Mouse (Mus musculus): Measurements from ENCODE around the gene Hk3.

The Hk3 gene

DNA sequence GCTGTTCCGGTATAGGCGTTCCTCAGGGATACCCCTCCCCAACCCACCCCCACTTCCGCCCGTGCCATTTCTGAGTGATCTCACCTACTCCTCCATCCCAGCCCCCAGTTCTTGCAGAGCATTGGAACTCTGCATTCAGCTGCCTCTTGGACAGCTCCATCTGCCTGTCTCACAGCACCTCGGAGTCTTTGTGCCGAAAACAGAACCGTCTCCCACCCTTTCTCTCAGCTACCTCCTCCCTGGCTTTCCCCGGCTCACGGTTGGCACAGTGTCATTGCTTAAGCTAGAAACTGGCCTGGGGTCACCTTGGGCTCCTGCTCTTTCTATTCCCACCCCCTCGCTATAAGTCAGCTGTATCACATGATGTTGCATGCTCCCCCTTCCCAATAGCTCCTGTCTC is 20.8 kb downstream of the Hk3 start:
- DNase-seq, result no peak

DNA sequence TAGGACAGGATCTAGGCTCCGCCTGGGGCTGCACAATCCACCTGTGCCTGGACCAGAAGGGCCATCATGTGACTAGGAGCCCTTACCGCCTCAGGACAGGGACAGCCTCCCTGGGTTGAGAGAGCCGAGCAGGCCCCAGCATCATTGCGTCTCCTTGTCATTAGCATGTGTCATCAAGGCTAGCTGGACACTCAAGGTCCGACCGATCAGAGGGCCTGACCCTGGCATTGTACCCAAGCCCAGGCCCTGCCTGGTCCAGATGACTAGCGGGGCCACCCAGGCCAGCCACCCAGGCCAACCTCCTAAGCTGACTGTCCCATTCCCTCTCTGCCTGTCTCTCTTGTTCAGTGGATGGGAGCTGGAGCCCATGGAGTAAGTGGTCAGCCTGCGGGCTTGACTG is 23.6 kb downstream of the Hk3 start:
- no peak for DNase-seq

DNA sequence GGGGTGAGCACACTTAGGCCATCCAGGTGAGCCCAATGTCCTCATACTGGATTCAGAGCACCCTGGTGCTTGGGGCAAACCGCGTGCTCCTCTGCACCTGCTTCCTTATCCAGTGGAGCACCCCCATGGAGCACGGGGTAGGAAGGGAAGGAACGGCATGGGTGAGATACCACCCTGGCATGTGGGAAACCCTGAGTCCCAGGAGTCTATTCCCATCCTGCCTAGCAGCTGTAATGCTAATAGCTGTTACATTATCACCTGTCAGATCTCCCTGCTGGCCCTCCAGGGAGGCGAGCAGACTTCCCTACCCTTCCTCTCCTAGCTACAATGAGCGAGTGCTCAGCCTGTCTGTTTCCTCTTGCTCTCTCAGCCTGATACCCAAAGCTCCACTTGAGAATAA is 26.0 kb downstream of the Hk3 start:
- DNase-seq, result no peak

DNA sequence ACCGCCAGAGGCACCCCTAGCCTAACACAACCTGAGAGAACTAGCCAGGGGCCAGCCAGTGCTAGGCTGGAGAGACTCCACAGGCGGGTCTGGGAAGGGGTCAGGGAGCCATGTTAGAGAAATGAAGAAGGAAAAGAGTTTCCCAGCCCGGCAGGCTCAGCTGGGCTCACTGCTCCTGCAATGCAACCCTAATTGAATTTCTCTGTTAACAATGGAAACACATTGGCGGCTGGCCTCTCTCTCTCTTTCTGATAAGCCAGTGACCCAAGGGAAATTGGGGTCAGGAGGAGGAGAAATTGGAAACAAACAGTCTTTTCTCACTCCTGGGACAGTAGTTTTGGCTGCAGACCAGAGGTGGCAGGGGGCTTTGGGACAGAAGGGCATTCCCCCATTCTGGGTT is 26.6 kb downstream of the Hk3 start:
- DNase-seq, result peak; percentile 75

DNA sequence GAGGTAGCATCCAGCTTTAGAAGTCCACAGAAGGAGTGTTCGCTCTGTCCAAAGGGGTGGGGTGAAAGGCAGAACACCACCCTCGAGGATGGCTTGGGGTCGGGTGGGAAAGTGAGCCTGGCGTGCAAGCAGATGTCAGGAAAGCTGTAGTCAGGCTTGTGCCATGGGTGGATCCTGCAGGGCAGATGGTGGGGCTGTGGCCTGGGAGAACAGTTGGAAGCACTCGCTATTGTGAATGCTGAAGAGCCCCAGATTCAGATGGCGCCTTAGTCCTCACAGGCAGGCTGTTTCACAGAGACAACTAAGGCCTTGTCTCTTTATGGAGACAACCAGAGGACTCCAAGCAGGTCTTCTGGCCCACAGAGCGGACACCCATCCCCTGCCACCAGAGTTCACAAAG is 29.0 kb downstream of the Hk3 start:
- no peak for DNase-seq

DNA sequence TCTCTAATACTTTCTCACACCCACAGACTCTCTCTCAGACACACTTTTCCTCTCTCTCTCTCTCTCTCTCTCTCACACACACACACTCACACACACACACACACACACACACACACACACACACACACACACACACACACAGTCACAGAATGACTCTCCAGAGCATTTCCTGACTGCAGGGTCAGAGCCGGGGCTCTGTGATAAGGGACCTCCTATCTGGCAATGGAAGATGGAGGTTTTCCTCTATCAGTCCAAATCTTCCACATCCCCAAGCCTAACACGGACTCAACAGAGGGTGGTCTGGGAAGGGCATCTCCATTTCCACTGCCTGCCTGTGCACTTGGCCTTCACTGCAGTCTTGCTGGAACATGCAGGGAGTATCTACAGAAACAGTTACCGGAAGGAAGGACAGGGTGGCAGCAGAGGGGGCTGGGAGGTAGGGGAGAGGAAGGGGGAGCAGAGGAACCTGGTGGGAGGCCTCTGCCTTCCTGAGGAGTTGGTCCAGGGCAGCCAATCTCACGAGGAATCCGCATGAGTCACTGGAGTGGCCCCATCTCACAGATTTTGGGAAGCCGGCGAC is 32.9 kb downstream of the Hk3 start:
- DNase-seq, result no peak

DNA sequence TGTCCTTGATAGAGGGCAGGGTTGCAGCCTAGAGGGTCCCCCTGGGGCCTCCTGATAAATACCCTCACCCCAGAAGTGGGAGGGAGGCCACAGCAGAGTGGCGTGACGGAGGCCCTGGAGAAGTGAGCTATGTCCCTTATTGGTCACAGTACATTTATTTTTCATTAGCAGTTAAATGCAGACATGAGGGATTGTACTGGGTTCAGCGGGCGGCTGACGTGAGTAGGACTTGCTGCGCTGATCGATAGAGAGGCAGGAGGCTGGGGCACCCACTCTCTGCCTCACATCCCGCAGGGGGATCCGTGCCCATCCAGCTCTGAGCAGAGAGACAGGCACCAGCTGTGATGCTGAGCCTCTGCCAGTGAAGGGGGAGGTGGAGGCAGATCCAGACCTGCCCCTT is 33.8 kb downstream of the Hk3 start:
- DNase-seq, result no peak

DNA sequence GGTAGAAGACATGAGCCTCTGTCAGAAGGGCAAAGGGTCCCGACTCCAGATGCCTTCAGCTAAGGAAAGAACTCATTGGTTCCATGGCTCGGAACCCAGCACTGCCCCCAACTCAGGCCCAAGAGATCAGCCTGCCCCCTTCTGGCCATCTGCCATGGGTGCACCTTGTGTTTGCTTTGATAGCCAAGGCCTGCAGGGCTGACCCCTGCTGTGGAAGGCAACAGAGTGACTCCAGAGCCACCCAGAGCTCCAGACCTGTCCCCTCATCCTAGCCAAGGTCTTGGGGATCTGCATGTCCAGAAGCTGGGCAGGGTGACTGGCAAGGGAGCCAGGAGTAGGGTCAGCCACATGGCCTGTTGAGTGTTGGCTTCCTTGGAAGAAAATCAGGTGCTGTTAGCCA is 37.6 kb downstream of the Hk3 start:
- DNase-seq, result no peak

DNA sequence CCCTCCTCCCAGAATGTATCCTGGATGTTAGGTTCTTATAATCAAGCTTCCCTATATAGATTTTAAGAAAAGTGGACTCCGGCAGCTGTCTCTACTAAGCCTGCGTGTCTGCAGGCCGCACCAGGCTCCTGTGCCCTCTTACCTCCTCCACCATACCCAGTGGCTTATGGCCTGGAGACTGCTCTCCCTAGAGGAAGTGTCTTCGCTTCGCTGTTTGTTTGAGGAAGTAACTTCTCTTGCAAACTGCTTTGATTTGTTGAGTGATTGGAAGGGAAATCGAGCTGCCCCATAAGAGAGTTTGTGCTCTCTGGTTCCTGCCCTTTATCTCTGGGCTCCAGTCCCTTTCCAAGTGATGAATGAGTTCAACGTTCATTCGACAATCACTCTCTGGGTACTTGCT is 38.2 kb downstream of the Hk3 start:
- DNase-seq, result no peak

DNA sequence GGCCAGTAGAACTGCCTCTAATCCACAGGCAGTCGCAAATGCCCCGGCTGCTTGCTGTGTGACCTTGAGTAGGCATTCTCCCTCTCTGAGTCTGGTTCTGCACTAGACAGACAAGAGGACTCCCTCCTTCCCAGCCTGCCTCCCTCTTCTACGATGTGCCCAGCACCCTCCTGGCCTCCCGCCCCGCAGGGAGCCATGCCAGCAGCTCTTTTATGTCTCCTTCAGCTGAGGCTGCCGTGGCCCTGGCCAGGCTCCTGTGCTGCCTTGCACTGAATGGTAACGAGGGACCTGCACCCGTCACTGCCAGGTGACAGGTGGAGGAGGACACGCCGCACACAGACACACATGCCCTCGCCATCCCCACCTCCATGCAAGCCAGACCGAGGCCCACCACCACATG is 40.2 kb downstream of the Hk3 start:
- no peak for DNase-seq

DNA sequence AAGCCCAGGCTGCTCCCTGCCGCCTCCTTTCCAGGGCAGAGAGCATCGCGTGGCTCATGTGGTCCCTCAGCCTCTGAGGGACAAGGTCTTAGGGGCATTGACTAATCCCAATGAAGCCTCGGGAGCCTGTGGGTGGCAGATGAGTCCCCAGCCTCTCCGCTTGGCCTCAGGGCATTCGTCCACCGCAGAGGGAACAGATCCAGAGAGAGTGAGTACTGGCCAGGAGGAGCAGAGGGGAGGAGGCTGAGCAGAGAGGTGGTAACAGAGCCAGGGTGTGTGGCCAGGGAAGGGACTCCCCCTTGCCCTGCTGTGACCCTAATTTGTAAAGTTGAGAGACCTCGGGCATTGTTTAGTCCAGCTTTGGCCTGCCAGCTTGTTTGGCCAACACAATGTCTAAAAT is 42.4 kb downstream of the Hk3 start:
- no peak for DNase-seq

DNA sequence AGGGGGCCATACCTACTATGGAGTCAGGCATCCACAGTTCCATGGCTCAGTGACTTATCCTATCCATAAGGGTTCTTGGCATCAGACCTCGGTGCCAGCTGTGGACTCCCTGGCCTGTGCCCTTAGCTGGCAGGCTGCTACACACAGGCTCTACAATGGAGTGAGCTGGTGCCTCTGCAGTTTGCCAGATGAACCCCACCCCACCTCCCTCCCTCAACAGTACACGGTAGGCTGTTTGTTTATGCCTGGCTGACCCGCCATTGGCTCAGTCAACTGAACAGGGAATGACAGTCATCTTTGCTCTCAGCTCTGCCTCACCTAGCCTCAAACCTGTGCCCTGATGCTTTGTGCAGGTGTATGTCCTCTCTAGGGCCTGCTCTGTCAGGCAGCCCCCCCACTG is 45.6 kb downstream of the Hk3 start:
- no peak for DNase-seq

DNA sequence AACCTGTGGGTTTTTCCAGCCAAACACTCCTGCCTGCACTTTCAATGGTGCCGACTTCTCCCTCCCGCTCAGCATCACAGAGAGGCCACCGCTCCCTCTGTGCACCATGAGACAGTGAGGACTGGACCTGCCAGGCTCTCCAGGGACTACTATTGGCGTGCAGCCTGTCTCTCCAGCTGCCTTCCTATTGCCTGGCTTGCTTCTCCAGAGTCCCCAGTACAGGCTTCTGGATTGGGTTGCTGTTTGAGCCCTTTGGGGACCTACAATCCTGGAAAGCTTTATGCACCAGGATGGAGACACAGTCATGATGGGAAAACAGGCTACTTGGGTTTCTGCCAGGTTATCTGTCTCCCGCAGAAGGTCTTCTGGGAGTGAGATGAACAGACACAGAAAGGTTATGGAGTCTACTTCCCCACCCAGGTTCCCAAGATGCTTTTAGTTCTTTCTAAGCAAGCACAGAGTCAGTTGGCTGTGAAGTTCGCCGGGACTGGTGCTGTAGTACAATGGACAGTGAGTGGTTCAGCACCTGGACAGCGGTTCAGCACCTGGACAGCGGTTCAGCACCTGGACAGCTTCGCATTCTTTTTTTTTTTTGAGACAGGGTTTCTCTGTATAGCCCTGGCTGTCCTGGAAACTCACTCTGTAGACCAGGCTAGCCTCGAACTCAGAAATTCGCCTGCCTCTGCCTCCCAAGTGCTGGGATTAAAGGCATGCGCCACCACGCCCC is 50.5 kb downstream of the Hk3 start:
- peak; percentile 60 for DNase-seq

DNA sequence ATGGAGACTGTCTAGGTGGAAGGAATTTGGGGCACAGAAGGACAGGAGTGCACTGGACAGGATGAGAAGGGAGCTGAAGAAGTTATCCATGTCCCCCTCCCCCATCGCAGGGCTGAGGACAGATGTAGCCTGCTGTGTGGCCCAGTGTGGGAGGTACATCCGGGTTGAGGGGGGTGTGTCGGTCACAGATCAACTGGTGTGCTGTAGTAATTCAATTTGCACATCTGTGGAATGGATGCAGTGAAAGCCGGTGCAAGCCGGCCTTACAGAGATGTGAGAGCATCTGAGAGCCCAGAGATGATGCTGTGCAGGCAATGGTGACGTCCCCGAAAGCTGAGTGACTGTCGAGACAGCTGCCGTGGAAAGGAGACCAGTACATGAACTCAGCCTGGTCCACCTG is 51.7 kb downstream of the Hk3 start:
- DNase-seq, result no peak

DNA sequence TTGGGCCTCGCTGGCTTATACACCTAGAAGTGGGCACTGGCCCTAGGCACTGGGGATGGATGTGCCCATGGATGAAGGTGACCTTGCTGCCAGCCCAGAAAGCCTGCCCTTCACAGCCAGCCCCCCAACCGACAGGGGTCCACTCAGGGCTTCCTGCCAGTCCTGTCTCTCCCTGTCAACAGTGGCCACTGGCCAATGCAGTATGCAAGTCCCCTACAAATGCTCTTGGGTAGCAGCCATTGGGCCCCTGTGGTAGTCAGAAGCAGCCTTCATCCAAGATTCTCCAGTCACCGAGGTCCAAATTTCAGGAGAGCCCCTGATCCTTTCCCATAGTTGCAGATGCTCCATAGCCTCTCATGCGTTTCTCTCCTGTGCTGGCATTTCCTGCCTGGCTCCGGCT is 52.5 kb downstream of the Hk3 start:
- no peak for DNase-seq

DNA sequence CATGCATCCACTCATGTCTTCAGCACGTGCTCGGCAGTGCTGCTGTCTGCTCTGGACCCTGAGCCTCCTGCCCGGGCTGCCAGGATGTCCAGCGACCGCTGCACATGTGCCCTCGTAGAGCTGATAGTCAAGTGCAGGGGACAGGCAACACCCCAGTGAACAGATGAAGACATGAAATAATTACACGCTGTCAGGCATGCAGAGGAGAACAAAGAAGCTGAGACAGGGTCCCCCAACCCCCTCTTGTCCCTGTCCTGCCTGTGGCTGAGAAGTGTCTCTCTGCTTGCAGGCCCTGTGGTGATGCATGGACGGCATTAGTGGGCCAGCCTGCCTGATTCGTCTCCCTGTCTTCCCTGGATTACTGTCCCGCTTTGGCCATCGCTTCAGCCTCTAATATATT is 53.7 kb downstream of the Hk3 start:
- no peak for DNase-seq

DNA sequence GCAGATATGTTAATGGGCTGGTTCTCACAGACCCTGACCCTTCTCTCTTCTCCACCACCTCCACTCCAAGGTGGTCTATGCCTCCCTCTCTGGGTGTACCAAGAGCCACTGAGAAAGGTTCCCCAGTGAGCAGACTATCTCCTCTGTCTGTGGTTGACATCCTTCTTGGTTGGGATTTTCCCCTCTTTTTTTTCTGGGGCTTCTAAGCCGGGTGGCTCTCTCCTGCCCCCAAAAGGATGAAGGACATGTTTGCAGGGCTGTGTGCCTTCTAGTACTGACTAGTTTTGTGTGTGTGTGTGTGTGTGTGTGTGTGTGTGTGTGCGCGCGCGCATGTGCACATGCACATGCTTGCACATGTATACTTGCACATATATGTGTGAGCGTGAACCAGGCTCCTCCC is 55.9 kb downstream of the Hk3 start:
- no peak for DNase-seq

DNA sequence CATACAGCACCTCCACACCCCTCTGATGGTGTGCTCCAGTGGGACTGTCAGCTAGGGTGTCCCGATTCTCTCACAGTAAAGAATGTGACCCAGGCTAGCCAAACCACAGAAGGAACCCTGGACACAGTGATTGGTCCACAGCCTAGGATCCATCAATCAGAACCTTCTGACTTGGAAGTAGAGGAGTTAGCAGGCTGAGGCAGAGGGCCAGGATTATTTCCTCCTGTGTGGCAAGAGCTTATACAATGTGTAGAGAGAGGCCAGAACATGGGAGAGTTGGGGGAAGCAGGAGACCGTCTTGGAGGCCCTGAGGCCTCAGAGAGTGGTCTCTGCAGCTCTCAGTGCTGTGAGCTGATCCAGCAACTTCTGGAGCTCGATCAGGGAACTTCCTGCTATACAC is 60.7 kb downstream of the Hk3 start:
- DNase-seq, result no peak

DNA sequence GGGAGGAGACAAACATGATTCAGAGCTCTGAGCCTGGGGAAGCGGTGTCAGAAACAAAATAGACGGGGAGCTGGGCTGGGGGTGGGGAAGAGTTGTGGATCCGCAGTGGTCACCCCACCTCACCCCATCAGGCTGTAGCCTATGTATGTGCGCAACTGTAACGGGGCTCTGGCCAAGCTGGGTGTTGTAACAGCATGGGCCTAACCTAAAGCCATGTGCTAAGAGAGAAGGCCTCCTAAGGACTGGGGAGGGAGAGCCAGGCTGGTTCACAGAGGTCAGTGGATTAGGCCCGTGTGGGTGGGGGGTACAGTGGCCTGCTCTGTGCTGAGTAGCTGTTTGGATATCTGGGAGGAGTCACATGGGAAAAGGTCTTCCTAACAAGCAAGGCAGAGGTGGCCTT is 61.3 kb downstream of the Hk3 start:
- DNase-seq, result no peak

DNA sequence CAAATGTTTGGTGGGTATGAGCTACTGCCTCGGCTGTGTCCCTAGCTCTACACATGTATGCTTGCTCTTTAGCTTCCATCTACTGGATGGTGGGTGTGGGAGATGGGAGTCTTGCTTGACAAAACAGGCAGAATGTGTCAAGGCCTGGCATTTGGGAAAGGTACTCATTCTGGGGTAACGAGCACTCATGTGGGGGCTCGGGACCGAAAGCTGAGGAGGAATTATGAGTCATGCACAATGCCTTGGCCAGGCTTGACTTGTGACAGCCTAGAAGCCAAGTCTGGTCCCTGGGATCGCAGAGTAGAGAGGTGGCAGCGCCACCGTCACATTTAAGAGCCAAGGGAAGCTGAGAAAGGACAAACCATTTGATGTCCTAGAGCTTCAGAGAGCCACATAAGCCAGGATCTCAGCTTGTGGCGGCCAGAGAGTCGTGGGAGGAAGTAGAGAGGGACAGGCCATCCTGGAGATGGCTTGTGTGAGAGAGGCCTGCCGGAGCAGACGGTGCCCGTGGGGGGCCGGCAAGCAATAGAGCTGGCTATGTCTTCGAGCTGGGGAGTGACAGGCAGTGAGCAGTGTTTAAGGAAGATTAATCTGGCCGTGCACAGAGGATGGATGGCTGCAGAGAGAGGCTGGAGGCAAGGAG is 62.0 kb downstream of the Hk3 start:
- DNase-seq, result no peak

DNA sequence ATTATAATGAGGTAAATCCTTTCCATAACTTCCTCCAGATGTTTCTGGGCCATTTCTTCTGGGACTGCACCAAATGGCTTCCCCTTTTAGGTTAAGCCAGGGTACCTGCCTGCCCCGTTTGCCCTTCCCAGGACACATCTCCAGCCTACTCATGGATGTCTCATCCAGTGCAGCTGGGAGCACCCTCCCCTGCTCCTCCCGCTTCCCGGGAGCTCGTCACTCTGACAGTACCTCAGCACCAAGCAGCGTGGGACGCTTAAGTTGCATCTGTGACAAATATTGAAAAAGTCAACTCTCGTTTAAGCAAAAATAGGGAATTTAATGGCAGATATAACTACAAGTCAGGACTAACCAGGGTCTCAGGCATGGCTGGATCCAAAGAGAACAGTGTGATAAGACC is 63.9 kb downstream of the Hk3 start:
- no peak for DNase-seq
